Mouse (Mus musculus) ovary, postnatal 36 days (tissue): ENCODE measurements around the gene Lca5l.
"Not testable (repeated sequence)": the region's sequence is repeated elsewhere in the genome, so short reads cannot be mapped to it uniquely, and the experiment has no call there.

Source experiments
- DNase-seq: peaks from one replicate; pipeline ENCODE4 v3.0.0; 2022; ENCODE audit warnings: low spot score, mixed read lengths

Gene Lca5l

DNA sequence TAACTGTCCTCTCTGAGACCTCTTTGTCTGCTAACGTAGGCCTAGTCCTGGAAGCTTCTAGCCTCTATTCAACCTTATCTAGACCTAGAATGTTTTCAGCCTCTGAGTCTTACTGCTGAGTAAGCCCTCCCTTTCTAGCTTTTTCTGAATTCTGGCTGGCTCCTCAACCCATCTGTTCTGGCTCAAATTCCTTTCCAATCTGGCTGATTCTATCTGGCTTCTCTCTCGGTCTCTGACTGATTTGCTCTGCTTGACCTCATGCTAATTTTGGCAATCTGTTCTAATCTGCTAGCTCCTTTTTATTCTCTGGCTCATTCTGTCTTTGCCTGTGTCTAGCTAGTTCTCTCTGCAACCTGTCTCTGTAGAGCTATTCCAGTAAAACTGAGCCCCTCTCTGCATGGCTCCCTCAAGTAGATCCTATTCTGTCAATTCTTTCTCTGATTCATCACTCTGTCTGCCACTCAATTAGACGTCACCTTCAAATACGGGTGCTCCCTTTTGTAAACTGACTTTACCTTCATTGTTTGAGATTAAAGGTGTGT lies 26.3 kb downstream of the Lca5l start:
- no peak for DNase-seq

- no peak for DNase-seq
Measured at GRCm38 (mm10) chr16:96161336-96161735, 30.7 kb downstream of the Lca5l start.

DNA sequence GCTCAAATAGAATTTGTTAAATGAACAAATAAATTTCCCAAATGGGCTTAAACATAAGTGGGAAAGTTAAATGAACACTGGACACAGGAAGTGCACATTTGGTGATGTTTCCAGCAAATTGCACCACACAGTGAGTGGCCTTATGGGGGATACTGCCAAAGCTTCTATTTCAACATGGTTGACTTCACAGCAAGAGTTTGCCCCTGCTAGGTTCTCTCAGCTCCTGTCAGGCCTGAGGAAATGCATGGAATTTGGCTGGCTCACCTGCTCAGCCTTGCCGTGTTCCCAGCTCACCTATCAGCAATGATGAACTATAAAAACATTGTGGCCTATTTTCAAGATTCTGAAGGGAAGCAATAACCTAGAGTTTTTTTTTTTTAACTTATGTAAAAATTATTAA lies 31.1 kb downstream of the Lca5l start:
- no peak for DNase-seq

- peak; percentile 12 for DNase-seq
Measured at GRCm38 (mm10) chr16:96159794-96160346, 32.2 kb downstream of the Lca5l start.

DNA sequence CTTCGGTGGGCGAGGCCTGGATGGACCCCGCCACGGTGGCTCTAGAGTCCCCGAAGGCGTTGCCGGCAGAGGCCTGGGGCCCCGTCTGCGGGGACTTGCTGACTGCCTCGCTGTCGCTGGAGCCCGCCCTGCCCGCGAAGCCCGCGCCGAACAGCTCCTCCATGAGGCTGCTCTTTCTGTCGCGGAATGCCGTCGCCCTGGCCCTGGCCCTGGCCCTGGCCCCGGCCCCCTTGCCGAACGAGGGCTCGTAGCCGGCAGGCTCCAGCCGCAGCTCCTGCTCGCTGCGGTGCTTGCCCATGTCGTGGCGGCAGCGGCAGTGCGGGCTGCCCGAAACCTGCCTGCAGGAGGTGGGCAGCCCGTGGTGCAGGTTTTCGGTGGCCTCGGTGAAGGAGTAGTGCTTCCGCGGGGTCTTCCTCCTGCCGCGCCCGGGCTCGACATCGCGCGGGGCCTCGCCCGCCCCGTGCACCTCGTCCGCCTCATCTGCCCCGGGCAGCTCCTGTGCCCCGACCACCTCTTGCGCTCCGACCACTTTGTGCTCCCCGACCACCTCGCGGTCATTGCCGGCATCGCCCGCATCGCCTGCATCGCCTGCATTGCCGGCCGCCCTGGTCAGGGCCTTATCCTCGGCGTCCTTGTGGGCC lies 32.9 kb downstream of the Lca5l start:
- peak; percentile 72 for DNase-seq

DNA sequence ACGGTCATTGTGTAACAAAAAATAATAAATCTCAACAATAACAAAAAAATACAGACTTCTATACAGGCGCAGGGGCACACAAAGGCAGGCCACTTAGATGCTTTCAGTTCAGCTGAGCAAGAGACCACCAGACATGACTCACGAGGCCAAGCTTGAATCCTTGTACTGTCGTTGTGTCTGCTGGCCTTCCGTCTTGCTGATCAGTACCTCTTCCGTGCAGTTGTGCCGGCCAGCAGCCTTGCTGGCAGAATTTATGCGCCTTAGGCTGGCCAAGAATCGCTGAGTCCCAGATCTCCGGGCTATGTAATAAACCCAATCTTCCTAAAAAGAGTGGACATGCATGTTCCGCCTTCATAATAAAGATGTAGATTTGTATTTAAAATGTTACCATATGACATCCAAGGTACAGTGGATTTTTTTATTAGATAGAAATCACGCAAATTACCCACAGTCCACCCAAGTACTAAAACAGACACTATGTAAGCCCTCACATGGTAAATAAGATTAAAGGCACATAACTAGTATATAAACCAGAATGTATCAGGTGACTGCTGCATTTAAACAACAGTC lies 33.5 kb downstream of the Lca5l start:
- peak; percentile 17 for DNase-seq

- DNase-seq, result no peak
Measured at GRCm38 (mm10) chr16:96157171-96157570, 34.9 kb downstream of the Lca5l start.

- no peak for DNase-seq
Measured at GRCm38 (mm10) chr16:96156019-96156418, 36.1 kb downstream of the Lca5l start.

DNA sequence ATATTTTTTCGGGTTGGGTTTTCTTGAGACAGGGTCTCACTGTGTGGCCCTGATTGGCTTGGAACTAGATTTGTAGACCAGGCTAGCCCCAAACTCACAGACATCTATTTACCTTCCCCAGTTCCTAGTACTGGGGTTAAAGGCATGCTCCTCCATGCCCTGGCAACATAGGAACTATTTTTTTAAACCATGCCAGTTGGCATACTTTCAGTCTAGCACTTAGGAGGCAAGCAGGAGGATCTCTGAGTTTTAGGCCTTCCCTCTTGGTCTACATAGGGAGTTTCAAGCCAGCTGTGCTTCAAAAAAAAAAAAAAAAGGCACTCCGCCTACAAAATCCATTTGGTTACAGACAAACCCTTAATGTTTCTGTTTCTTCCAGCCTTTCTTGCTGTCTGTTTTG lies 37.6 kb downstream of the Lca5l start:
- DNase-seq, result no peak

- DNase-seq, result peak; percentile 73
Measured at GRCm38 (mm10) chr16:96151551-96151950, 40.5 kb downstream of the Lca5l start.

DNA sequence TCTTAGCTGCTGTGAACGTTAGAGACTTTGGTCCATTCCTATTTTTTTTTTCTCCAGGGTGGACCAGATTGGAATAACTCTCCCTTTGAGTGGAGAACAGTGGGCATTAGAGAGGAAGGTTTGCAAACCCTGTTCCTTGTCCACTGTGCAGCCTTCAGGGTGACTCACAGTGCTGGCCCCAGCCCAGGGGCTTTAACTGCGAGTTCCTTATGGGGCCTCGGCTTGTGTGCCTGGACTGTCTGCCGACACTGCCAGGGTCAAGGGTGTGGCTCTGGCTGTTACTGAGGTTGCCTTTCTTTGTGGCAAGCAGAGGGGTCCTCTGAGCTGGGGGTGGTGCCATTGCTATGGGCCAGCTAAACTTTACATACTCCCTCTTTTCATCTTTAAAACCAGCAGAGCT lies 41.1 kb downstream of the Lca5l start:
- peak; percentile 42 for DNase-seq

GRCm38 (mm10) chr16:96149311-96149710 lies 42.8 kb downstream of the Lca5l start:
- DNase-seq, result no peak

GRCm38 (mm10) chr16:96148834-96149233 lies 43.2 kb downstream of the Lca5l start:
- no peak for DNase-seq

DNA sequence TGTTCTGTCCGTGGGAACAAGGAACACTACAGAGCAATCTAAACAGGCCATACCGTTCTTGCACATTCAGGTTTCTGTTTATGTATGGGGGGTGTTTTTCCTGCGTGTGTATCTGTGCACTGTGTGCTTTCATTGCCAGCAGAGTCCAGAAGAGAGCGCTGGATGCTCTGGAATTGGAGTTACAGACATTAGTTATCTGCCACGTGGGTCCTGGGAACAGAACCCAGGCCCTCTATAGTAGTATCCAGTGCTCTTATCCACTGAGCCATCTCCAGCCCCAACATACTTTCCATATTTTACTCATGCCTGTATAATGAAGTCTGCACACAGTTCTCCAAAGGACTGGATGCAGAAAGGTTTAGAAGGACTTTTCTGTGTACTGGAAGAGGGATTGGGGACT lies 46.3 kb downstream of the Lca5l start:
- no peak for DNase-seq

- DNase-seq, result peak; percentile 100
Measured at GRCm38 (mm10) chr16:96145110-96145800, 46.8 kb downstream of the Lca5l start, which contains the start of gene Wrb. Gene Wrb (plus strand): TSS chr16:96145407.

DNA sequence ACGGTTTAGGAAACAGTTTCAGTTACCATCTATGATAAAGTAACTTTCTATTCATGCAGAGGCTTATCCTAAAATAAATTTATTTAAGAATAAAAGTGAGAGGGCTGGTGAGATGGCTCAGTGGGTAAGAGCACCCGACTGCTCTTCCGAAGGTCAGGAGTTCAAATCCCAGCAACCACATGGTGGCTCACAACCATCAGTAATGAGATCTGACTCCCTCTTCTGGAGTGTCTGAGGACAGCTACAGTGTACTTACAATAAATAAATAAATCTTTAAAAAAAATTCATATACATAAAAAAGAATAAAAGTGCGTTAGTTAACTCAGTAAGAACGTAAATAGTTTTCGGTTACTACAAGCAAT lies 47.3 kb downstream of the Lca5l start:
- DNase-seq, result not testable (repeated sequence)

DNA sequence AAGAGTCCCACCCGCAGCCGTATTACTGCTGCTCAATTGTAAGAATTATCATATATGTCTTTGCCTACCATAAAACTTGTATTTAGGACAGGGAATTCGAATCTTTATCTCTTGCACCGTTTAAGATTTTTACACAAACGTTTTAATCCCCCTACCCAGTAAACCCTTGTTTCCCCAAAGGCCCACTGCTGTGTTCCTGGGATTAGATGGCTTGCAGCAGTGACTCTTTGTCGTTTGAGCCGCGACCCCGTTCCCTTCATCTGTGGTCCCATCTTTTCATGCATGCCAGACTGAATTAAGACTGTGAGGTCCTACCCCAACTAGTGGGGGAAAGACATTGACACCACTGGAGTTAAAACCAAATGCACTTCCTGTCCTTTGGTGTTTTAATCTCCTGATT lies 63.6 kb downstream of the Lca5l start:
- DNase-seq, result no peak

DNA sequence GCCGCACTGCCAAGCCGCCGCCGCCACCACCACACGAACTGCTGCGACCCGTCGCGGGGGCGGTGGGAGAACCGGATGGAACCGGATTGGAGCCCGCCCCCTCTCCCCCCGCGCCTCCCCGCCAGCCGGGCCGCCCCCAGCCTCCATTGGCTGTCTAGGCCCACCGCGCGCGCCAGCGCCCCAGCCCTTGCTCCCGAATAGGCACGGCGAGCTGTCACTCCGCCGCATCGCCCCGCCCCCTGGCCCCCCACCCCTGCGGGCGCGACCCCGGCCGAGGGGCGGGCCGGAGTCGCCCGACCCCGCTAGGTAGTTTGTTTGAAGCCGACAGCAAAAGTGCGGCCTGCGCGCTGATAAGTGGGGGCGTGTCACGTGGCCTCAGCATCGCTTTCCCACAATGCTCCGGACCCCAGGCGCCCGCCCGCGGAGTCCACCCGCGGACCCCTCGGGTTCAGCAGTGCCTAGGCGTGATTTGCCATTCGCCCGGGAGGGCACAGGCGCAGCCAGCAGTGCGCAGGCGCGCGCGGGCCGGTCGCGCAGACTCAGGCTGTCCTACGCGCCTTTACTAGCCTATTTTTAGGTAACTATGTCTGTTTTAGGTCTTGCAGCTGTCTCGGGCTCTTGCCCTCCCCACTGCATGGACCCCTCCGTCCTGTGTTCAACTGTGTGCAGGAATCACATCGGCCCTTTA lies 64.3 kb downstream of the Lca5l start, which contains the start of gene Hmgn1:
Hmgn1 (minus strand) TSS at position 73 of the 688 bp plus-strand sequence.
- DNase-seq, result peak; percentile 98

- DNase-seq, result no peak
Measured at GRCm38 (mm10) chr16:96127288-96127656, 64.8 kb downstream of the Lca5l start.

GRCm38 (mm10) chr16:96126684-96127171 lies 65.3 kb downstream of the Lca5l start:
- no peak for DNase-seq

- no peak for DNase-seq
Measured at GRCm38 (mm10) chr16:96120022-96120623, 71.9 kb downstream of the Lca5l start.

- DNase-seq, result no peak
Measured at GRCm38 (mm10) chr16:96114729-96115128, 77.3 kb downstream of the Lca5l start.
